Mouse (Mus musculus): ENCODE measurements around the gene Myo9b. TPM values are rescaled to one million over a fixed set of nuclear protein-coding genes. Genes with fewer than 3 reads are reported as not detected.
"Not testable (repeated sequence)": the region's sequence is repeated elsewhere in the genome, so short reads cannot be mapped to it uniquely, and the experiment has no call there.

Myo9b gene
- 21.2 and 23.6 TPM in 2 replicates for polyA plus RNA-seq (2015; fragmentation: Nextera tagmentation; extraction: Ambion mirVana)

DNA sequence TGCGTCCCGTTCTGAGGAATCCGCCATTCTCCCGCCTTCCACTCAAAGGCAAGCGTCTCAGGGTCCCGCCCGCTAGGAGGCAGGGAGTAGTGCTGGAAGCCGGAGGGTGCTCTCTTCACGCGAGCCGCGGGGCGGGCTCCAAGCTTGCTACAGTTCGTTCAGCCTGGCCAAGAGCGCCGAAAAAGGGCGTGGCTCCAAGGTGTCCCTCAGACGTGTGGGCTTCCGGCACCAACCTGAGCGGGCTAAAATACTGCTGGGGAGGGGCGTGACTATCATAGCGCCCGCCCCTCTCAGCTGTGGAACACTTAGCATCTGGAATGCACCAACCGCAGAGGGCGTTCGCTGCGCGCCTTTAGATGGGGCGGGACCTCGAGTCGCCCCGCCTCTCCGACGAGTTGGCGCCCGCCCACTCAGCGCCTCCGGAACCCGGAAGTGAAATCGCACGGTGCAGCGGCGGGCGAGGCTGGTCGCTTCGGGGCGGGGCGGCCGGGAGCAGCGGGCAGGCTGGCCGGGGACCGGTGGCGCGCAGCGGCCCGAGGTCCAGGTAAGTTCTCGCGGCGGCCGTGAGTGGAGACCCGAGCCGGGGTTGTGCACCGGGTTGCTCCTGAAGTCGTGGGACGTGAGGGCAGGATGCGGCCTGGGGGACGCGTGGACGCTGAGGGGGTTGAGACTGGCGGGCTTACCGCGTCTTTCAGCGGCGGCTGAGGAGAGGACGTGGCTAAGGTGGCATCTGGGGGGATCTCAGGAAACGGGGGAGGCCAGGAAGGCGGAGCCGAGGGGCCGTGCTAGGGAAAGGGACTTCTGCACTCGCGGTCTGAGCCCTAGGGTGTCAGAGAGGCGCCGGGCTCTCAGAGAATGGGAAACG is at the start of gene Myo9b, which contains the start of gene Haus8:
Gene Myo9b (plus strand): TSS at position 429 of the 865 bp plus-strand sequence.
Gene Haus8 (minus strand): TSS at position 649 of the 865 bp plus-strand sequence.
- Histone ChIP-seq H3K36me3 (ENCODE audit: insufficient read depth, low read length) (no peaks in the 10 kb centered on the region), H3K27ac (ENCODE audit: low read length) (peak within 1 kb of the TSS; percentile 88), H3K4me1 (ENCODE audit: insufficient read depth, low read length) (peaks cover 14% of the 10 kb centered on the region), H3K9ac (replicated peaks; ENCODE audit: low read length) (peak within 1 kb of the TSS; percentile 78), H3K4me2 (replicated peaks; ENCODE audit: low read depth, low read length) (peak within 1 kb of the TSS; percentile 68), H3K27me3 (ENCODE audit: insufficient read depth, low read length) (no peaks in the 10 kb centered on the region), H3K4me3 (ENCODE audit: low read length) (peak within 1 kb of the TSS; percentile 63), H3K9me3 (ENCODE audit: low read length) (no peaks in the 10 kb centered on the region)
- under 1% methylated on average over 82 of the region's 84 CpGs for WGBS
- peak; percentile 98 for ATAC-seq (ENCODE audit: low FRiP score, low TSS enrichment)

- no peak overlapping the region for H3K27ac ChIP-seq (ENCODE audit: low read length)
- H3K36me3 ChIP-seq (ENCODE audit: insufficient read depth, low read length) = no peaks in the 10 kb centered on the region
- no peaks in the 10 kb centered on the region for H3K4me1 ChIP-seq (ENCODE audit: insufficient read depth, low read length)
- no peak overlapping the region for H3K4me2 ChIP-seq (replicated peaks; ENCODE audit: low read depth, low read length)
- H3K27me3 ChIP-seq (ENCODE audit: insufficient read depth, low read length) = no peaks in the 10 kb centered on the region
- 50% methylated on average over 2 of the region's 2 CpGs for WGBS
- H3K9me3 ChIP-seq (ENCODE audit: low read length) = no peaks in the 10 kb centered on the region
- ATAC-seq (ENCODE audit: low FRiP score, low TSS enrichment) = no peak
- H3K4me3 ChIP-seq (ENCODE audit: low read length) = no peak overlapping the region
- no peak overlapping the region for H3K9ac ChIP-seq (replicated peaks; ENCODE audit: low read length)
Observed at GRCm38 (mm10) chr8:71224560-71224959, 48.0 kb upstream of the Myo9b start.

GRCm38 (mm10) chr8:71242757-71243156 is 29.8 kb upstream of the Myo9b start:
- Histone ChIP-seq H3K36me3 (ENCODE audit: insufficient read depth, low read length) (no peaks in the 10 kb centered on the region), H3K27ac (ENCODE audit: low read length) (no peak overlapping the region), H3K4me1 (ENCODE audit: insufficient read depth, low read length) (no peaks in the 10 kb centered on the region), H3K4me2 (replicated peaks; ENCODE audit: low read depth, low read length) (no peak overlapping the region), H3K9me3 (ENCODE audit: low read length) (no peaks in the 10 kb centered on the region), H3K9ac (replicated peaks; ENCODE audit: low read length) (no peak overlapping the region), H3K4me3 (ENCODE audit: low read length) (no peak overlapping the region), H3K27me3 (ENCODE audit: insufficient read depth, low read length) (no peaks in the 10 kb centered on the region)
- WGBS = 85% methylated on average over 2 of the region's 2 CpGs
- no peak for ATAC-seq (ENCODE audit: low FRiP score, low TSS enrichment)

DNA sequence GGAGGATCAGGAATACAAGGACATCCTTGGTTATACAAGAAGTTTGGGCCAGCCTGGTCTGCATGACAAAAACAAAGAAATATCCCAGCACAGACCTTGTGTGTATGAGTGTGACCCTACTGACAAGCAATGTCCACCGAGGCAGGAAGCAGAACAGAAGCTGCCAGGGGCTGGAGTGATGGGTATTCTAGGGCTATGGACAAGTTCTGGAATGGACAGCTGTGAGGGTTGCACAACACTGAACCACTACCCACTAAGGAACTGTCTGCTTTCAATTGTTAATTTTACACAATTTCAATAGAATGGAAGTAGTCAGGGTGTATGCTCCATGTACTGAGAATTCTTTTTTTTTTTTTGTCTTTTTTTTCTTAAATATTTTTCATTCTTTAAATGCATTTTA is 24.3 kb upstream of the Myo9b start:
- H3K27ac ChIP-seq (ENCODE audit: low read length) = no peak overlapping the region
- no peak overlapping the region for H3K4me2 ChIP-seq (replicated peaks; ENCODE audit: low read depth, low read length)
- H3K9me3 ChIP-seq (ENCODE audit: low read length) = no peaks in the 10 kb centered on the region
- H3K4me3 ChIP-seq (ENCODE audit: low read length) = no peak overlapping the region
- H3K36me3 ChIP-seq (ENCODE audit: insufficient read depth, low read length) = peaks cover 13% of the 10 kb centered on the region; the same call in 1 of the 2 replicates
- no peak for ATAC-seq (ENCODE audit: low FRiP score, low TSS enrichment)
- H3K9ac ChIP-seq (replicated peaks; ENCODE audit: low read length) = no peak overlapping the region
- no peaks in the 10 kb centered on the region for H3K4me1 ChIP-seq (ENCODE audit: insufficient read depth, low read length)
- H3K27me3 ChIP-seq (ENCODE audit: insufficient read depth, low read length) = no peaks in the 10 kb centered on the region
- WGBS = 93% methylated on average over 1 of the region's 1 CpGs

DNA sequence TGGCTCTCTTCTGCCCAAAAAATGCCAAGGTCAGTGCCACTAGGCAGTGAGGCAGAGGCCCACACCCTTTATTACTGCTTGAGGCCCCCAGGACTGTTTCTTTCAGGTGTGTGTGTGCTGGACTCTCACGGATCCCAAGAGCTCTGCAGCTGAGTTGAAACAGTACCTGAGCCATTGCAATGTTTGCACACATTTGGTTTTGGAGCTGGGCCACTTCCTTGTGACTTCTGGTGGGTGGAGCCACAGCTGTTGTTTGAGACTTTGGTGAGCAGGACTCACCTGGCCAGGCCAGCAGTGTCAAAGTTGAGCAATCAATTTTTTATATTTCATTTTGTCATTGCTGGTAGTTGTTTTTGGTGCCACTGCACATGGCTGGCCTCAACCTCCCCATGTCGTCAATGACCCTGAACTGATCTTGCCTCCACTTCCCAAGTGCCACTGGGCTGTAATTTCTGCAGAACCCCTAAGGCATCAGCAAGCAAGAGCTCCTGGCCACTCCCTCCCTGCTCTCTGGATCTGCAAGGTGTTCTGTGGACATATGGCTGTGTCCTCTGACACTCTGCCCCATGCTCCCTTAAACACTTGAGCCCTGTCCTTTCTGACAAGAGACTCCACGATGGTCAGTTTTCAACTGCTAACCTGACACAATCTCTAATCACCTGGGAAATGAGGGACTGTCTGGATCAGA is 15.8 kb upstream of the Myo9b start:
- no peak for ATAC-seq (ENCODE audit: low FRiP score, low TSS enrichment)
- Histone ChIP-seq H3K36me3 (ENCODE audit: insufficient read depth, low read length) (peaks cover 30% of the 10 kb centered on the region), H3K4me2 (replicated peaks; ENCODE audit: low read depth, low read length) (no peak overlapping the region), H3K4me3 (ENCODE audit: low read length) (no peak overlapping the region), H3K27ac (ENCODE audit: low read length) (no peak overlapping the region), H3K4me1 (ENCODE audit: insufficient read depth, low read length) (no peaks in the 10 kb centered on the region), H3K27me3 (ENCODE audit: insufficient read depth, low read length) (no peaks in the 10 kb centered on the region), H3K9me3 (ENCODE audit: low read length) (no peaks in the 10 kb centered on the region), H3K9ac (replicated peaks; ENCODE audit: low read length) (no peak overlapping the region)
- 90% methylated on average over 3 of the region's 3 CpGs for WGBS

DNA sequence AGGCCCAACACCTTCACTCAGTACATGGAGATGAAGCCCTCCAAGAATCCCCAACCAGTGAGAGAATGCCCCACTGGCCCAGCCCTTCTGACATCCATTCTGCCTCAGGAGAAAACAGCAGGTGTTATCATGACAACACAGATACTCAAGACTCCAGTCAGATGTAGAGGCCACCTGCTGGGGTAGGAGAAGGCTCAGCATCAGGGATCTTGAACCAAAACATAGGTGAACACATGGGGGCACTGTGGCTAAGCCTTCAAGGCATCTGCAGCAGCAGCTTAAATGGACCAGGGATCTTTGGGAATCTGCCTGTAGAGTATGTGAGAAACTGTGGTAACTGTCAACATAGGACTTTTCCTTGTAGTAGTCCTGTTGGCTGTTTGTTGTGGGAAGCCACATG is 11.3 kb upstream of the Myo9b start:
- no peak overlapping the region for H3K9ac ChIP-seq (replicated peaks; ENCODE audit: low read length)
- no peak overlapping the region for H3K4me3 ChIP-seq (ENCODE audit: low read length)
- H3K9me3 ChIP-seq (ENCODE audit: low read length) = no peaks in the 10 kb centered on the region
- H3K4me2 ChIP-seq (replicated peaks; ENCODE audit: low read depth, low read length) = no peak overlapping the region
- no peak overlapping the region for H3K27ac ChIP-seq (ENCODE audit: low read length)
- peaks cover 18% of the 10 kb centered on the region for H3K36me3 ChIP-seq (ENCODE audit: insufficient read depth, low read length)
- no peaks in the 10 kb centered on the region for H3K27me3 ChIP-seq (ENCODE audit: insufficient read depth, low read length)
- ATAC-seq (ENCODE audit: low FRiP score, low TSS enrichment) = no peak
- H3K4me1 ChIP-seq (ENCODE audit: insufficient read depth, low read length) = no peaks in the 10 kb centered on the region

DNA sequence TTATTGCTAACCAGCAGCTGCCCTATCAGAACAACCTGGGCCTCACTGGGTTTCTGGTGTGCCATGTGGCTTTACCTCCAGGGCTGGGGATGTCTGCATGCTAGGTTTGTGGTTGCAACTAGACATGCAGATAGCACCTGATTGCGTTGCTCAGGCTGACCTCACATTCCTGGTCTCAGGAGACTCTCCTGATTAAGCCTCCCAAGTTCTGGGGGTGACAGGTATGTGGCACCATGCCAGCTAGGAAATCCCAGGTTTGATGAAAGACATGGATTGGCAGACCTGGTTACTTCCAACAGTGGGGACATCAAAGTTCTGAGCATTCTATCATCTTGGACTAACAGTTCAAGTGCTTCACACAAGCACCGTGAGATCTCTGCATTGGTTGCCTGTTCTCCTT is 4.8 kb upstream of the Myo9b start:
- ATAC-seq (ENCODE audit: low FRiP score, low TSS enrichment) = no peak
- no peaks in the 10 kb centered on the region for H3K27me3 ChIP-seq (ENCODE audit: insufficient read depth, low read length)

DNA sequence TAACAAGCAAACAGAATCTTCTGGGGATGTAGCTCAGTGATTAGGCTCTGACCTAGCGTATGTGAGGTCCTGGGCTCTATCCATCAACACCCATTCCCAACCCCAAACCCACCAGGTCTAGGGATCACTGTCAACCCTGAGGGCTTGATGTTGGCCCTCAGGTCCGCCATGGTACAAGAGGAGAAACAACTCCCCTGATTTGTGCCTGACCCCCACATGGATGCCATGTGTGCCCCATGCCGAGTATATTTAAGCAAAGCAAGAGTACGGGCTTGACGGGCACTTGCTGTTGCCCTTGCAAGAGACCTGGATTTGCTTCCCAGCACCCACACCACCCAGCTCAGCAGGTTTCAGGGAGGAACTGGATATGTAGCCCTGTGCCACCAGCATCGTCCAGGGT is 4.2 kb upstream of the Myo9b start:
- 95% methylated on average over 5 of the region's 6 CpGs for WGBS
- H3K4me2 ChIP-seq (replicated peaks; ENCODE audit: low read depth, low read length); H3K4me1 ChIP-seq (ENCODE audit: insufficient read depth, low read length); H3K27me3 ChIP-seq (ENCODE audit: insufficient read depth, low read length); ATAC-seq (ENCODE audit: low FRiP score, low TSS enrichment); H3K36me3 ChIP-seq (ENCODE audit: insufficient read depth, low read length); H3K9ac ChIP-seq (replicated peaks; ENCODE audit: low read length); H3K27ac ChIP-seq (ENCODE audit: low read length); H3K9me3 ChIP-seq (ENCODE audit: low read length); H3K4me3 ChIP-seq (ENCODE audit: low read length): not testable (repeated sequence)

More for the DNA sequence above, 4.8 kb upstream of the Myo9b start:
- peaks cover 4% of the 10 kb centered on the region for H3K4me1 ChIP-seq (ENCODE audit: insufficient read depth, low read length)
- peaks cover 9% of the 10 kb centered on the region for H3K36me3 ChIP-seq (ENCODE audit: insufficient read depth, low read length)
- H3K4me3 ChIP-seq (ENCODE audit: low read length) = no peak overlapping the region
- no peak overlapping the region for H3K9ac ChIP-seq (replicated peaks; ENCODE audit: low read length)
- WGBS = 94% methylated on average over 2 of the region's 2 CpGs
- H3K4me2 ChIP-seq (replicated peaks; ENCODE audit: low read depth, low read length) = no peak overlapping the region
- H3K27ac ChIP-seq (ENCODE audit: low read length) = no peak overlapping the region
- H3K9me3 ChIP-seq (ENCODE audit: low read length) = no peaks in the 10 kb centered on the region

DNA sequence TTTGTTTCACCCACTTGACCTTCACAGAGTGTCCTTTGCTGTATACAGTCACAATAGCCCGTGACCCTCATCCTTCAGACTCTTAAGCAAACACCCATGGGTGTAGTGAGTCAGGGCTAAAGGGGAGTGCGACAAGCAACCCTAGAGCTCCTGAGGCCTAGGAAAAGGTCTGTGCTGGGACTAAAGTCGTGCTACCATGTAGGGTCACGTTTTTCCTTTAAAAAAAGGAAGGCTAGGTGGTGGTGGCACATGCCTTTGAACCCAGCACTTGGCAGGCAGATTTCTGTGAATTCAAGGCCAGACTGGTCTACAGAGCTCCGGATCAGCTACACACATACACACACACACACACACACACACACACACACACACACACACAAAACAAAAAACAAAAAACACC is 884 bp upstream of the Myo9b start:
- H3K4me3 ChIP-seq (ENCODE audit: low read length) = peak overlapping the region; percentile 63
- WGBS = 20% methylated on average over 5 of the region's 5 CpGs
- H3K4me1 ChIP-seq (ENCODE audit: insufficient read depth, low read length) = peaks cover 14% of the 10 kb centered on the region
- H3K27me3 ChIP-seq (ENCODE audit: insufficient read depth, low read length) = no peaks in the 10 kb centered on the region
- no peaks in the 10 kb centered on the region for H3K36me3 ChIP-seq (ENCODE audit: insufficient read depth, low read length)
- H3K9ac ChIP-seq (replicated peaks; ENCODE audit: low read length) = peak overlapping the region; percentile 78
- peak overlapping the region; percentile 88 for H3K27ac ChIP-seq (ENCODE audit: low read length)
- peak overlapping the region; percentile 68 for H3K4me2 ChIP-seq (replicated peaks; ENCODE audit: low read depth, low read length)
- no peaks in the 10 kb centered on the region for H3K9me3 ChIP-seq (ENCODE audit: low read length)
- no peak for ATAC-seq (ENCODE audit: low FRiP score, low TSS enrichment)

DNA sequence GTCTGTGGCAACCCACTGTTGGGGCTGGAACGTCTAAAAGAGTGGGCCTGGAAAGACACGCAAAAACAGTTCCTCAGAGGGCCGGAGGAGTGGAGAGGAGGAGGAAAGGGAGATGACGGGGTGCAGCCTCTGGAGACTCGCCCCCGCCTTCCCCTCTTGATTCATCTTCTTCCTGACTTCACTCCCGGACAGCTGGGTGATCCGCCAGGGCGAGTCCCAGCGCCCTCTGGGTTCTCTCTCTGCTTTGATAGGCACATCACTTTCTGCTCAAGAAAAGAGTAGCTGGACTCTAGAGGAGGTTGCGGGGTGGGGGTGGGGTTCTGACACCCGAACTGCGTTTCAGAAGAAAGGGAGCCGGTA is 617 bp downstream of the Myo9b start:
- Histone ChIP-seq H3K4me1 (ENCODE audit: insufficient read depth, low read length) (peaks cover 14% of the 10 kb centered on the region), H3K36me3 (ENCODE audit: insufficient read depth, low read length) (no peaks in the 10 kb centered on the region), H3K4me3 (ENCODE audit: low read length) (peak overlapping the region; percentile 63), H3K27ac (ENCODE audit: low read length) (peak overlapping the region; percentile 63), H3K4me2 (replicated peaks; ENCODE audit: low read depth, low read length) (peak overlapping the region; percentile 58), H3K27me3 (ENCODE audit: insufficient read depth, low read length) (no peaks in the 10 kb centered on the region), H3K9ac (replicated peaks; ENCODE audit: low read length) (peak overlapping the region; percentile 68), H3K9me3 (ENCODE audit: low read length) (no peaks in the 10 kb centered on the region)
- peak; percentile 9 for ATAC-seq (ENCODE audit: low FRiP score, low TSS enrichment)
- 0% methylated on average over 14 of the region's 14 CpGs for WGBS
